Mouse (Mus musculus): Measurements from ENCODE around the gene Neu3. TPM values are rescaled to one million over a fixed set of nuclear protein-coding genes. Genes with fewer than 3 reads are reported as not detected.
"Not testable (repeated sequence)": the region's sequence is repeated elsewhere in the genome, so short reads cannot be mapped to it uniquely, and the experiment has no call there.

The Neu3 gene
- total and polyA plus RNA-seq, 3 experiments = 8.5 to 11.5 (median 11.0) TPM

- dilution Hi-C loops (cut with MboI; ENCODE audit: extremely low pct_ligation_motif_present, extremely low pct_unique_long_range_greater_than_20kb, low sequenced_read_pairs) = no loop called here
- in situ Hi-C loops (cut with MboI; ENCODE audit: low pct_ligation_motif_present, low pct_unique_long_range_greater_than_20kb, low sequenced_read_pairs) = no loop called here
Observed at GRCm38 (mm10) chr7:99805340-99805739, 22.9 kb downstream of the Neu3 start.

GRCm38 (mm10) chr7:99804033-99804432 is 24.2 kb downstream of the Neu3 start:
- DNase-seq (ENCODE audit: extremely low read depth); H3K27me3 ChIP-seq (replicated peaks); H3K79me2 ChIP-seq (replicated peaks; ENCODE audit: control insufficient read depth, extremely low read depth, insufficient read depth, poor library complexity, severe bottlenecking); H3K36me3 ChIP-seq (replicated peaks in 1 of 2; ENCODE audit: control insufficient read depth in 1 of 2, insufficient read depth in 1 of 2, low read length in 1 of 2); H3K4me3 ChIP-seq (replicated peaks in 1 of 3; ENCODE audit: low read depth in 2 of 3, low read length in 2 of 3, poor library complexity in 1 of 3); dilution Hi-C loops (cut with MboI; ENCODE audit: extremely low pct_ligation_motif_present, extremely low pct_unique_long_range_greater_than_20kb, low sequenced_read_pairs); H3K27ac ChIP-seq (ENCODE audit: insufficient read depth, low read depth); H3K9ac ChIP-seq (ENCODE audit: insufficient read depth, low read depth); H3K4me1 ChIP-seq (ENCODE audit: control insufficient read depth in 1 of 2, insufficient read depth in 2 of 2); H3K4me2 ChIP-seq (ENCODE audit: insufficient read depth, low read depth, poor library complexity, severe bottlenecking); in situ Hi-C loops (cut with MboI; ENCODE audit: low pct_ligation_motif_present, low pct_unique_long_range_greater_than_20kb, low sequenced_read_pairs); H3K9me3 ChIP-seq (replicated peaks; ENCODE audit: low read length): not testable (repeated sequence)

More at GRCm38 (mm10) chr7:99805340-99805739, 22.9 kb downstream of the Neu3 start:
- no peaks in the 10 kb centered on the region for H3K27me3 ChIP-seq (replicated peaks)
- H3K79me2 ChIP-seq (replicated peaks; ENCODE audit: control insufficient read depth, extremely low read depth, insufficient read depth, poor library complexity, severe bottlenecking) = no peaks in the 10 kb centered on the region
- no peak for DNase-seq (ENCODE audit: extremely low read depth)
- peaks cover 3 to 16% of the 10 kb centered on the region in 2 experiments for H3K36me3 ChIP-seq (replicated peaks in 1 of 2; ENCODE audit: control insufficient read depth in 1 of 2, insufficient read depth in 1 of 2, low read length in 1 of 2)
- TF ChIP-seq ZC3H11A (IDR thresholded peaks at IDR 0.05; ENCODE audit: low read depth, low read length) (no peak), CTCF (conservative IDR thresholded peaks at IDR 0.05 in 1 of 2, IDR thresholded peaks at IDR 0.05 in 1 of 2; ENCODE audit: low read depth in 2 of 2, low read length in 2 of 2) (no peak), ZMIZ1 (IDR thresholded peaks at IDR 0.05; ENCODE audit: low read depth, low read length) (no peak), SMC3 (IDR thresholded peaks at IDR 0.05; ENCODE audit: low read depth, low read length) (no peak)
- H3K9ac ChIP-seq (ENCODE audit: insufficient read depth, low read depth) = no peak overlapping the region
- H3K4me2 ChIP-seq (ENCODE audit: insufficient read depth, low read depth, poor library complexity, severe bottlenecking) = no peak overlapping the region
- H3K4me3 ChIP-seq (replicated peaks in 1 of 3; ENCODE audit: low read depth in 2 of 3, low read length in 2 of 3, poor library complexity in 1 of 3) = no peak overlapping the region
- H3K9me3 ChIP-seq (replicated peaks; ENCODE audit: low read length) = peaks cover 5% of the 10 kb centered on the region
- peaks cover 0 to 11% of the 10 kb centered on the region in 2 experiments; a peak in 2 of 4 replicates for H3K4me1 ChIP-seq (ENCODE audit: control insufficient read depth in 1 of 2, insufficient read depth in 2 of 2)
- no peak overlapping the region for H3K27ac ChIP-seq (ENCODE audit: insufficient read depth, low read depth)

- Histone ChIP-seq H3K27ac (ENCODE audit: insufficient read depth, low read depth) (no peak overlapping the region), H3K27me3 (replicated peaks) (no peaks in the 10 kb centered on the region), H3K9ac (ENCODE audit: insufficient read depth, low read depth) (no peak overlapping the region), H3K4me1 (ENCODE audit: control insufficient read depth in 1 of 2, insufficient read depth in 2 of 2) (peaks cover 0 to 5% of the 10 kb centered on the region in 2 experiments; a peak in 1 of 4 replicates), H3K4me2 (ENCODE audit: insufficient read depth, low read depth, poor library complexity, severe bottlenecking) (no peak overlapping the region), H3K4me3 (replicated peaks in 1 of 3; ENCODE audit: low read depth in 2 of 3, low read length in 2 of 3, poor library complexity in 1 of 3) (no peak overlapping the region), H3K36me3 (replicated peaks in 1 of 2; ENCODE audit: control insufficient read depth in 1 of 2, insufficient read depth in 1 of 2, low read length in 1 of 2) (peaks cover 0 to 6% of the 10 kb centered on the region in 2 experiments), H3K79me2 (replicated peaks; ENCODE audit: control insufficient read depth, extremely low read depth, insufficient read depth, poor library complexity, severe bottlenecking) (no peaks in the 10 kb centered on the region), H3K9me3 (replicated peaks; ENCODE audit: low read length) (peaks cover 5% of the 10 kb centered on the region)
- dilution Hi-C loops (cut with MboI; ENCODE audit: extremely low pct_ligation_motif_present, extremely low pct_unique_long_range_greater_than_20kb, low sequenced_read_pairs) = no loop called here
- TF ChIP-seq MAFK (IDR thresholded peaks at IDR 0.05; ENCODE audit: insufficient replicate concordance, low read length) = no peak
- no peak for TF ChIP-seq USF1 (IDR thresholded peaks at IDR 0.05; ENCODE audit: low read depth, low read length)
- no peak for TF ChIP-seq UBTF (IDR thresholded peaks at IDR 0.05; ENCODE audit: low read depth, low read length)
- no peak for TF ChIP-seq MEF2A (IDR thresholded peaks at IDR 0.05; ENCODE audit: borderline replicate concordance, low read depth, low read length)
- no peak for TF ChIP-seq USF2 (conservative IDR thresholded peaks at IDR 0.05; ENCODE audit: low read depth, low read length)
- TF ChIP-seq MAX (IDR thresholded peaks at IDR 0.05; ENCODE audit: low read length) = no peak
- no peak for TF ChIP-seq ELF1 (IDR thresholded peaks at IDR 0.05; ENCODE audit: low read depth, low read length)
- DNase-seq (ENCODE audit: extremely low read depth) = no peak
- in situ Hi-C loops (cut with MboI; ENCODE audit: low pct_ligation_motif_present, low pct_unique_long_range_greater_than_20kb, low sequenced_read_pairs) = no loop called here
Observed at GRCm38 (mm10) chr7:99803535-99803934, 24.7 kb downstream of the Neu3 start.

All from CH12.LX (cell line).